Mouse (Mus musculus) lung, embryonic 15.5 days (tissue): Measurements from ENCODE around the gene Asb16. TPM values are rescaled to one million over a fixed set of nuclear protein-coding genes. Genes with fewer than 3 reads are reported as not detected.

Source experiments
- ATAC-seq: fragments of 200-750 bp; cut with Nextera tagmentation; 2 replicates; pipeline ENCODE4 v1.8.0; 2017; ENCODE audit warnings: moderate number of reproducible peaks, borderline replicate concordance; ENCODE audit not compliant: low FRiP score, low TSS enrichment; ENCODE audit errors: extremely low read depth
- H3K27ac ChIP-seq: fragments of 300-500 bp; sonication (generic); 2 replicates; pipeline ENCODE4 v1.5.1; 2015; ENCODE audit warnings: moderate library complexity, mild to moderate bottlenecking, inconsistent platforms
- H3K27me3 ChIP-seq: fragments of 300-500 bp; sonication (generic); 2 replicates; pipeline ENCODE4 v1.6.1; 2015; ENCODE audit warnings: inconsistent platforms
- H3K36me3 ChIP-seq: fragments of 300-500 bp; sonication (generic); 2 replicates; pipeline ENCODE4 v1.6.1; 2015; ENCODE audit warnings: inconsistent platforms
- H3K4me1 ChIP-seq: fragments of 300-500 bp; sonication (generic); 2 replicates; pipeline ENCODE4 v1.6.1; 2015; ENCODE audit warnings: inconsistent platforms
- H3K4me2 ChIP-seq: fragments of 300-500 bp; sonication (generic); 2 replicates; pipeline ENCODE4 v1.6.1; 2015; ENCODE audit warnings: inconsistent platforms, mild to moderate bottlenecking, moderate library complexity
- H3K4me3 ChIP-seq: fragments of 300-500 bp; sonication (generic); 2 replicates; pipeline ENCODE4 v1.5.1; 2015; ENCODE audit warnings: mild to moderate bottlenecking, inconsistent platforms
- H3K9ac ChIP-seq: fragments of 300-500 bp; sonication (generic); 2 replicates; pipeline ENCODE4 v1.6.1; 2015; ENCODE audit warnings: inconsistent platforms
- H3K9me3 ChIP-seq: fragments of 300-500 bp; sonication (generic); 2 replicates; pipeline ENCODE4 v1.6.1; 2016; ENCODE audit warnings: inconsistent platforms
- WGBS: fragments of 180-500 bp; shearing (Covaris S2); methylation state at CpG from one replicate; pipeline ENCODE4 v1.1.7; 2015; 5-methylcytosine and 5-hydroxymethylcytosine counted together
- polyA plus RNA-seq: library from polyadenylated mRNA; unstranded; fragments of >200 nt; fragmentation: Nextera tagmentation; extraction: Ambion mirVana; gene quantifications from 2 replicates; pipeline ENCODE4 v1.2.1, GENCODE M21; 2015

The Asb16 gene
- polyA plus RNA-seq, 1 experiment from 2014 or later, result 0.10 TPM

DNA sequence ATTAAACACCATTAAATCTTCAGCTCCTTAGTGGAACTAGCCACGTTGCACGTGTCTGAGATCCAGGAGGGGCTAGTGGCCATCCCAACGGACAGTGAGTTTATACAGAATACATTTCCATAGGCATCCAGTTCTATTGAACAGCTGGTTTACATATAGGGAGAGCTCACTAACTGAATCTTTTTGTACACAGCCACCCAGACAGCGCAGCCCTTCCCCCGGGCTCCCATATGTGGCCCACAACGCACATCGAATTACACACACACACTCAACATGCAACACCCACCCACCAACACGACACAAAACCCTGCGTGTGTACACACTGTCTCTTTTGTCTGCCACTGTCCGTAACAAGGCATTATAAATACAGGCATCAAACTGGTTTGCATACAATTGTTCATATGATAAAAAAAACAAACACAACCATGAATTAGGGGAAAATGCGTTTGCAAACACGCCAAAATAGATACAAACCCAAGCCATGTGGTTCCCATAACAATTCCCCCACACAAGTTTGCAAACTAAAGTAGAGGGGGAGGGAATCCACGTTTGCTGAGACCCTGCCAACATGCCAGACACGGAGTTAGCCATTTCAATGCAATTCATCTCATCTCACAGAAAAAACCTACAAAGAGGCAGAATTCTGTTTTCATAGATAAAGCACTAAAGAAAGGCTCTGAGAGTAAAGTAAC, 22.8 kb upstream of the Asb16 start:
- Histone ChIP-seq H3K27me3 (no peaks in the 10 kb centered on the region), H3K4me1 (peaks cover 30% of the 10 kb centered on the region), H3K27ac (peak overlapping the region; percentile 45), H3K36me3 (peaks cover 1% of the 10 kb centered on the region; the same call in 1 of the 2 replicates), H3K9ac (no peak overlapping the region; the same call in 1 of the 2 replicates), H3K9me3 (no peaks in the 10 kb centered on the region), H3K4me2 (peak overlapping the region; percentile 74), H3K4me3 (peak overlapping the region; percentile 35)
- ATAC-seq, result 0 out of 2 replicates have a peak, but pooled peaks have one; percentile 32
- WGBS, result 33% methylated on average over 14 of the region's 14 CpGs

DNA sequence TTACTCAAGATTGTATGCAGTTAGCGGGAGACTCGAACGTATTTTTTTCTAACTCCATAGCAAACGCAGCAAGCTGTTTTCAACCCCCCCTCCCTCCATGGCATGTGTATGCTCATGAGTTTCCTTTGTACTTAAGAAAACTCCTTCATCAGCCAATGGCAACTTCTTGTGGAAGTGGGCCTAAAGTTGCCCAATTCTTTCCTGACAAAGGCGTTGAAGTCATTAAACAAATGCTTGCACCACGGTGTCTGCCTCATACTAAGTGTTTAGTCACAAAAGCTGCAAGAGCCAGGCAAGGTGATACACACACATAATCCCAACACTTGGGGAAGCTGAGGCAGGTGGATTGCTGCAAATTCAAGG, 22.3 kb upstream of the Asb16 start:
- 58% methylated on average over 6 of the region's 6 CpGs for WGBS
- H3K36me3 ChIP-seq, result peaks cover 7% of the 10 kb centered on the region
- no peak overlapping the region for H3K9ac ChIP-seq
- no peaks in the 10 kb centered on the region for H3K27me3 ChIP-seq
- H3K4me1 ChIP-seq, result peaks cover 30% of the 10 kb centered on the region
- peak overlapping the region; percentile 45; the same call in 1 of the 2 replicates for H3K27ac ChIP-seq
- peak overlapping the region; percentile 74; the same call in 1 of the 2 replicates for H3K4me2 ChIP-seq
- no peaks in the 10 kb centered on the region for H3K9me3 ChIP-seq
- H3K4me3 ChIP-seq, result no peak overlapping the region
- no peak for ATAC-seq

DNA sequence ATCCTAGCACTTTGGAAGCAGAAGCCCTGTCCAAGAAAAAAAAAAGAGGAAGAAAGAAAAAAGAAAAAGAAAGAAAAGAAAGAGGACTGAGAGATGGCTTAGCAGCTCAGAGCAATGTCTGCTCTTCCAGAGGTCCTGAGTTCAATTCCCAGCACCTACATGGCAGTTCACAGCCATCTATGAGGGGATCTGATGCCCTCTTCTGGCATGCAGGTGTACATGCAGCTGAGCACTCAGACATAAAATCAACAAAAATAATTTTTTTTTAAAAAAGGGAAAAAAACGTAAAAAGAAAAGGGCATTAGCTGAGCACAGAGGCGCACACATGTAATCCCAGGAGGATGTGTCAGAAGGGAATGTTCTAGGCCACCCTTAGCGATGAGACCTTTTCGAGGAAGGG, 21.7 kb upstream of the Asb16 start:
- Histone ChIP-seq H3K4me2 (no peak overlapping the region), H3K27me3 (no peaks in the 10 kb centered on the region), H3K4me3 (no peak overlapping the region), H3K27ac (no peak overlapping the region), H3K4me1 (peaks cover 30% of the 10 kb centered on the region), H3K36me3 (peaks cover 8% of the 10 kb centered on the region), H3K9ac (no peak overlapping the region), H3K9me3 (no peaks in the 10 kb centered on the region)
- no peak for ATAC-seq
- WGBS, result 85% methylated on average over 4 of the region's 4 CpGs

DNA sequence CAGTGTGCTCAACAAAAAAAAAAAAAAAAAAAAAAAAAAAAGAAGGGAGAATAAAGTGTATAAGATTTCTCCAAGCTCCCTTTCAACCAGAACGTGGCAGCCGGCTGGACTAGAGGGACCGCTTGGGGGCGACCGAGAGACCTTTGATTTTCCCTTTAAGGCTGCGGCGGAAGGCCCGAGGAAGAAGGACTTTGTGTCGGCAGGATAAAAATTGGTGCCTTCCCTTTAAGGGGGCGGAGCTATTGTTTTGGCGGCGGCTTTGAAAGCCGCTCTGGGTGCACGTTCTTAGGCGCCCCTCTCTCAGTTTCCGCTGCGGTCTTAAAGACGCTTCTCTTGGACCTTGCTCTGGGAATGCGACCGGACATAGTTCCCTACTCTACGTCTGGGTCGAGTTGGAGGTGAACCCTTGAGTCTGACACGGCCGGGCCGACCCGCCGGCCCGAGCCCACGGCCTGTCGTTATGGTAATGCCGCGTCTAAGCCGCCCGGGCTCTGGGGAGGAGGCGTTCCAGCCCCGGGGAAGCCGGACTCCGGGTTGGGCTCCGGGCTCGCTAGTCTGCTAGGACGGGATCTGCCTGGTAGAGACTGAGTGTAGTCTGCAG, 19.8 kb upstream of the Asb16 start, which contains the start of gene BC030867:
BC030867 (plus strand) TSS at position 253 of the 601 bp plus-strand sequence.
- peak within 1 kb of the TSS; percentile 86 for H3K4me2 ChIP-seq
- ATAC-seq, result peak; percentile 60
- H3K9me3 ChIP-seq, result no peaks in the 10 kb centered on the region
- H3K4me1 ChIP-seq, result peaks cover 30% of the 10 kb centered on the region
- H3K4me3 ChIP-seq, result peak within 1 kb of the TSS; percentile 67
- H3K27ac ChIP-seq, result peak within 1 kb of the TSS; percentile 55
- H3K9ac ChIP-seq, result peak within 1 kb of the TSS; percentile 70
- H3K36me3 ChIP-seq, result peaks cover 8% of the 10 kb centered on the region
- H3K27me3 ChIP-seq, result no peaks in the 10 kb centered on the region
- under 1% methylated on average over 41 of the region's 41 CpGs for WGBS

DNA sequence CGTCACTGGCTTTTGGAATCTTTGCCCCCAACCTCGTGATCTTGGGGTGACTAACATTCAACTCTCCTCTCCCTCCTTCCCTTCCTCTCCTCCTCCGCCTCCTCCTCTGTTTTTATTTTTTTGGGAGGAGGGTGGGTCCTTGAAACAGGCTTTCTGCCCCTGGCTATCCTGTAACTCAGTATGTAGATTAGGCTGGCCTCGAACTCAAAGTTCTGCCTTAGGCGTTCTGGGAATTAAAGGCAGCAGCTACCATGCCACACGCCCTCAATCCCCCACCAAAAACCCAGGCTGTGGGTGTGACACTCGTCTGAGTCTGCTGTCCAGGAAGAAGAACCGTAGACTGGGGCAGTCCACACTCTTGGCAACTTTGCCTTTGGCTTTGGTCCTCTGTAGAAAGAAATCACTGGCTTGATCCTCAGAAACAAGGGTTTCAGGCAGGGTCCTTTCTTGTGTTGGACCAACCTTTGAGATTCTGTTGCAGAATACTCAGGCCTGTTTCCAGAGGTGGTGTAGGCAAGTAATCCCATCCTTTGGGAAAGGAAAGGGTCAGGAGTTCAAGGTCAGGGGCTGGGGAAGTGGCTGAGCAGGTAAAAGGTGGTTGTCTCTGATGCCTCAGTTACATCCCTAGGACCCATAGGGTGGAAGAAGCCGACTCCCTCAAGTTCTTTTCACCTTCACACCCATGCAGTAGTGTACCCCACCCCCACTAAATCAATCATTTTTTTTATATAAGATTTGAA, 19.0 kb upstream of the Asb16 start:
- H3K36me3 ChIP-seq, result peaks cover 8% of the 10 kb centered on the region
- peak overlapping the region; percentile 55; the same call in 1 of the 2 replicates for H3K27ac ChIP-seq
- H3K4me3 ChIP-seq, result peak overlapping the region; percentile 67
- no peaks in the 10 kb centered on the region for H3K9me3 ChIP-seq
- peak overlapping the region; percentile 86 for H3K4me2 ChIP-seq
- peaks cover 29% of the 10 kb centered on the region for H3K4me1 ChIP-seq
- ATAC-seq, result no peak
- WGBS, result 9% methylated on average over 9 of the region's 9 CpGs
- H3K9ac ChIP-seq, result peak overlapping the region; percentile 70
- no peaks in the 10 kb centered on the region for H3K27me3 ChIP-seq

DNA sequence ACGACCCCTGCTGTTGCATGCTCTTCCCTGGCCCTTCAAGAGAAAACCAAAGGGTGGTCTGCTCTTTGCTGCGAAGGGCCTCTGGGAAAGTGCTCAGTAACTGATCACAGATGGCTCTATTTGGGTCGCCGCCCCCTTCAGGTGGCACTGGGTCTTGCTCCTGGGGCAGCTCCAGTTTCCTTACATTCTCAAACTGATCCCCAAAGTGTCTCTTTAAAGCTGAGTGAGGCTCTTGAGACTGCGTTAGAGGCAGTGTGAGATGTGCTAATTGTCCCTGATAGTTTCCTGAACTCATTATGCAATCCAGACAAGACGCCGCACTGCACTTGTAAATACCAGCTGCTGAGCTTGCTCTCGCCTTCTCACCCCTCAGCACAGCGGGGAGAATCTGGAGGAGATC, 11.0 kb upstream of the Asb16 start:
- H3K27ac ChIP-seq, result no peak overlapping the region
- H3K27me3 ChIP-seq, result no peaks in the 10 kb centered on the region
- H3K36me3 ChIP-seq, result peaks cover 33% of the 10 kb centered on the region
- no peak overlapping the region for H3K4me2 ChIP-seq
- no peak overlapping the region for H3K9ac ChIP-seq
- no peaks in the 10 kb centered on the region for H3K4me1 ChIP-seq
- no peaks in the 10 kb centered on the region for H3K9me3 ChIP-seq
- H3K4me3 ChIP-seq, result no peak overlapping the region
- WGBS, result 45% methylated on average over 9 of the region's 9 CpGs
- ATAC-seq, result no peak

DNA sequence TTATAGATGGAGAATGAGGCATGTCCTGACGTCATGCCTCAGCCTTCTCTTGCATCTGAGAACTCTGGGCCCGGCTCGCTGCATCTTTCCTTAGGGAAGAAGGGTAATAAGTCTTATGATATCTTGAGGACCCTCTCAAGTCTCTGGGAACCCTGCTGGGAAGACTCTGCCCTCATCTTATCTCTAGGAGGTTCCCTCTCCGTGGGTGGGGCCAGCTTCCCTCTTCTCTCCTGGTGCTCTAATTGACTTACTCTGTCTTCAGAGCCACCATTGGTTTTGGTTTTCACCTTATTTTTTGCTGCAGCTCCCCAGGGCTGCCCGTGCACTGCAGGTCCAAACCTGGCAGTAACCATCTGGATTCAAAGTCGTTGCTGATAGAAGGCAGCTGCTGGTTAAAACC, 10.4 kb upstream of the Asb16 start:
- peaks cover 33% of the 10 kb centered on the region for H3K36me3 ChIP-seq
- ATAC-seq, result no peak
- WGBS, result 77% methylated on average over 6 of the region's 6 CpGs

DNA sequence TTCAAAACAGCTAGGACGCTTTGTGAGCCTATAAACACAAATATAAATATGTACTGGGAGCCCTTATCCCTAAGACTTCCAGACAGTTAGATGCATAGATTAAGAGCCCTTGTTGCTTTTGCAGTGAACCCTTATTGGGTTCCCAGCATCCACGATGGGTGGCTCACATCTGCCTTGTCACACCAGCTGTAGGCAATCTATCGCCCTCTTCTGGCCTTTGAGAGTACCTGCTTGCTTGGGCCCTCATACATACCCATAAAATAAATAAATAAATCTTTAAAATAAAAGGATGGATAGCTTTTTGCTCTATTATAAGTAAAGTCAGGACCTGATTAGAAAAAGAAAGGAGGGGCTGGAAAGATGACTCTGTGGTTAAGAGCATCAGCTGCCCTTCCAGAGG, 10.0 kb upstream of the Asb16 start:
- Histone ChIP-seq H3K9me3 (no peaks in the 10 kb centered on the region), H3K4me3 (no peak overlapping the region), H3K9ac (no peak overlapping the region), H3K4me2 (no peak overlapping the region), H3K27ac (no peak overlapping the region), H3K36me3 (peaks cover 33% of the 10 kb centered on the region), H3K4me1 (no peaks in the 10 kb centered on the region), H3K27me3 (no peaks in the 10 kb centered on the region)
- 93% methylated on average over 3 of the region's 3 CpGs for WGBS
- ATAC-seq, result no peak

More for the DNA sequence above, 10.4 kb upstream of the Asb16 start:
- Histone ChIP-seq H3K27me3 (no peaks in the 10 kb centered on the region), H3K27ac (no peak overlapping the region), H3K4me1 (no peaks in the 10 kb centered on the region), H3K9ac (no peak overlapping the region), H3K9me3 (no peaks in the 10 kb centered on the region), H3K4me2 (no peak overlapping the region), H3K4me3 (no peak overlapping the region)

DNA sequence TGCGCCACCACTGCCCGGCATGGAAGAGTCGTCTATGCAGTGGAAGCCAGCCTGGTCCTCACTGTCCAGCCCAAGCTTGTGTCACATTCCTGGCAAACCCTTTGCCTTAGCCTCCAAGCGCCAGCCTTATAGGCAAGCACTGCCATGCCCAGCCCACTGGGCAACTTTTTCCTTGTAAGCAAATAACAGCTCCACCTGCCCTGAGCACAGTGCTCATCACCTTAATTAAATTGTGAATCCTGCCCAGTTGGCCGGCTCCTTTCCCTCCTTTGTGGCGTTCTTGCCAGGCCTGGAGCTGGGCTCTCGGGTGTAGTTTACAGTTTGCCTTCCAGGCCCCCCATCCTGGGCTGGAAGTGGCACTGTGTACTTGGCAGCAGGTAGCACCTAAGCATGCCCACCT, 5.3 kb upstream of the Asb16 start:
- Histone ChIP-seq H3K27me3 (no peaks in the 10 kb centered on the region), H3K9me3 (no peaks in the 10 kb centered on the region), H3K4me1 (0 out of 2 replicates have a peak, but pooled peaks cover 2% of the 10 kb centered on the region), H3K4me2 (no peak overlapping the region), H3K27ac (no peak overlapping the region), H3K36me3 (peaks cover 29% of the 10 kb centered on the region; the same call in 1 of the 2 replicates), H3K4me3 (no peak overlapping the region), H3K9ac (no peak overlapping the region)
- WGBS, result 90% methylated on average over 7 of the region's 7 CpGs
- no peak for ATAC-seq

DNA sequence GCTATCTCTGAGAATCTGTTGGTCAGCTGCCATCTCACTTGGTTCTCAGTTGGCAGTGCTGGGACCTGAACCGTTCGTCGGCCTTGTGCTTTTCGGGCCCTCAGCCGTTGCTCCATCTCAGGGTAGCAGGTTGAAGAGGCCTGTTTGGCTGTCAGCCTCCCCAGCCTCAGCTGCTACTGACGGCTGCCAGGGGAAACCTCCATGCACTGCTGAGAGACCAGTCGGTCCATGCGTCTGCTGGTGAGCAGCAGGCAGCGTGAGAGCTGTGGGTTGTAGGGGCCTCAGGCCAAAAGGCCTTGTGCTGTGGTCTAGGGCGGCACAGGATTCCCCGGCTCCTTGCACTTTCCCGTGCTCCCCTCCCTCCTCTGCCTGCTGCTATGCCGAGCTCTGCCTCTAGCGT, 2.7 kb upstream of the Asb16 start:
- H3K4me1 ChIP-seq, result 0 out of 2 replicates have a peak, but pooled peaks cover 2% of the 10 kb centered on the region
- no peak overlapping the region for H3K4me3 ChIP-seq
- no peak overlapping the region for H3K9ac ChIP-seq
- 59% methylated on average over 14 of the region's 14 CpGs for WGBS
- H3K9me3 ChIP-seq, result no peaks in the 10 kb centered on the region
- no peaks in the 10 kb centered on the region for H3K27me3 ChIP-seq
- no peak for ATAC-seq
- no peak overlapping the region for H3K27ac ChIP-seq
- peaks cover 15% of the 10 kb centered on the region; the same call in 1 of the 2 replicates for H3K36me3 ChIP-seq
- H3K4me2 ChIP-seq, result no peak overlapping the region

DNA sequence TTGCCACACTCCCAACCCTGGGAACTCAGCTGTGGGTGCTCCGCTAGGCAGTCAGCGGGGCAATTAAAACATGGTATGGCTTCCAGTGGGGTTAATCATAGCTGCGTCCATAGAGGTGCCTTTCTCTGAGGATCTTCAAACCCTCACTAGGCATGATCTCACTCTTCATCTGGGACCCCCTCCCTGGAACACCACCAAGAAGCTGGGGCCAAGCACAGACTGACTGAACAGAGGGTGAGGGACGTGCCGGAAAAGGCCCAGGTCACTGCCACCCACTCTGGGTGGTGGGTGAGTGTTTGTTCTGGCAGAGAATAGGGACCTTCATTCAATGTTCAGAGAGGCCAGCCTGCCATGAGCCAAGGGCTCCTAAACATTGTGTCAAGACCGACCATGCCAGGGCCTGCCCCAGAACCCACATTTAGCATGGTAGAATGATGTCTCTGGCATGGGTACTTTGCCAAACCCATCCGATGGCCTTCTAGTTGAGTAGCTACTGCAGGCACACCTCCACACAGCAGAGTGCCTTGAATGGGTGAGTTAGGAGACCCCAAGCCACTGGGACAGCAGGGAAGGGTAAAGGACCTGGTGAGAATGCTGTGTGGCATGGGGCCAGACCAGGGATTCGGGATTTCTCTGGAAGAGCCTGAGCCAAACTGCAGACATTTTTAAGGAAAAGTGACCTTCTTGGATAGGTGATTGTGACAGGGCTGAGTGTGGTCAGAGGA, 1.8 kb upstream of the Asb16 start:
- no peaks in the 10 kb centered on the region for H3K27me3 ChIP-seq
- no peak for ATAC-seq
- H3K4me3 ChIP-seq, result no peak overlapping the region
- peaks cover 8% of the 10 kb centered on the region; the same call in 1 of the 2 replicates for H3K36me3 ChIP-seq
- no peak overlapping the region for H3K27ac ChIP-seq
- H3K4me1 ChIP-seq, result 0 out of 2 replicates have a peak, but pooled peaks cover 2% of the 10 kb centered on the region
- H3K9me3 ChIP-seq, result no peaks in the 10 kb centered on the region
- H3K9ac ChIP-seq, result no peak overlapping the region
- WGBS, result 82% methylated on average over 8 of the region's 8 CpGs
- no peak overlapping the region for H3K4me2 ChIP-seq
